Mouse (Mus musculus): Measurements from ENCODE around the gene Trmt13. TPM values are rescaled to one million over a fixed set of nuclear protein-coding genes. Genes with fewer than 3 reads are reported as not detected.

Trmt13 gene
- total RNA-seq (2023): 32.4 TPM

GRCm38 (mm10) chr3:116614295-116614892 is at the start of gene Trmt13:
Gene Trmt13 (minus strand): TSS chr3:116614587.

GRCm38 (mm10) chr3:116662463-116662863 is 48.1 kb upstream of the Trmt13 start, which contains the start of gene Mfsd14a:
Gene Mfsd14a (minus strand): TSS chr3:116662677.

GRCm38 (mm10) chr3:116594728-116595602 is 19.4 kb downstream of the Trmt13 start, which contains the start of gene Sass6:
Gene Sass6 (plus strand): TSS chr3:116594982.

GRCm38 (mm10) chr3:116562408-116563094 is 51.8 kb downstream of the Trmt13 start, which contains the start of gene Lrrc39:
Gene Lrrc39 (plus strand): TSS chr3:116562973.

Other genes starting within 250 kb of the Trmt13 start
- 22.8 TPM for gene Cdc14a, start 190.6 kb downstream of the Trmt13 start, total RNA-seq (2023)
- 20.4 TPM for gene Rtca, start 106.4 kb downstream of the Trmt13 start, total RNA-seq (2023)
- 11.7 TPM for gene Dbt, start 101.5 kb downstream of the Trmt13 start, total RNA-seq (2023)
- not detected for gene Lrrc39, start 51.6 kb downstream of the Trmt13 start, total RNA-seq (2023)
- gene Sass6, start 19.6 kb downstream of the Trmt13 start, total RNA-seq (2023): 7.7 TPM
- 92.9 TPM for gene Mfsd14a, start 48.1 kb upstream of the Trmt13 start, total RNA-seq (2023)
- not detected for gene Gm43191, start 66.7 kb upstream of the Trmt13 start, total RNA-seq (2023)
- gene Slc35a3, start 98.2 kb upstream of the Trmt13 start, total RNA-seq (2023): 17.8 TPM
- gene Agl, start 193.6 kb upstream of the Trmt13 start, total RNA-seq (2023): 6.2 TPM
- 12.5 TPM for gene Frrs1, start 244.9 kb upstream of the Trmt13 start, total RNA-seq (2023)